Mouse (Mus musculus): Measurements from ENCODE around the gene Grm5. TPM values are rescaled to one million over a fixed set of nuclear protein-coding genes. Genes with fewer than 3 reads are reported as not detected.

Grm5 gene
- polyA plus RNA-seq, 1 experiment from 2014 or later: 134 TPM

DNA sequence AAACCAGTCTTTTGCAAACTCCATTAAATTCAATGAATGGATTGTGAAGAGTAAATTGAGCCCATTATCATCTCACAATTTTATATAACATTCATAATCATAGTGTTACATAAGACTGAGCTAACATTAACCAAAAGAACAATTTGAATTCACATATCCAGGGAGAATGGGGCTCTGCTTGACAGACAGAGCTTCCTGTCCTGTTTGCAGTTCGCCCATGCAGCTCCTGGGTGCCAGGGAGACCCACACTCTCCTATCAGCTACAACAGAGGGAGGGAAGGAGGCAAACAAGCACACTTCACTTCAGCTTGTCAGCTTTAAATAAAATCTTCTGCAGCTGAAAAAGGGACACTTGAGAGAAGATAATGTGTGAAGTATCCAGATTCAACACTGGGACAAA, 389.2 kb downstream of the Grm5 start:
- Histone ChIP-seq H3K9ac (replicated peaks; ENCODE audit: low read depth, low read length) (no peak overlapping the region), H3K27ac (ENCODE audit: low read depth, low read length) (no peak overlapping the region), H3K9me3 (ENCODE audit: control insufficient read depth, low read length) (no peaks in the 10 kb centered on the region), H3K27me3 (ENCODE audit: control insufficient read depth, insufficient read depth, low read length) (no peaks in the 10 kb centered on the region), H3K36me3 (ENCODE audit: control insufficient read depth, insufficient read depth, low read length) (no peaks in the 10 kb centered on the region), H3K4me1 (ENCODE audit: control insufficient read depth, insufficient read depth, low read length) (no peaks in the 10 kb centered on the region), H3K4me2 (ENCODE audit: low read depth, low read length) (no peak overlapping the region), H3K4me3 (ENCODE audit: low read depth, low read length) (no peak overlapping the region)
- 40% methylated on average over 1 of the region's 1 CpGs for WGBS
- ATAC-seq (ENCODE audit: low read depth): no peak

DNA sequence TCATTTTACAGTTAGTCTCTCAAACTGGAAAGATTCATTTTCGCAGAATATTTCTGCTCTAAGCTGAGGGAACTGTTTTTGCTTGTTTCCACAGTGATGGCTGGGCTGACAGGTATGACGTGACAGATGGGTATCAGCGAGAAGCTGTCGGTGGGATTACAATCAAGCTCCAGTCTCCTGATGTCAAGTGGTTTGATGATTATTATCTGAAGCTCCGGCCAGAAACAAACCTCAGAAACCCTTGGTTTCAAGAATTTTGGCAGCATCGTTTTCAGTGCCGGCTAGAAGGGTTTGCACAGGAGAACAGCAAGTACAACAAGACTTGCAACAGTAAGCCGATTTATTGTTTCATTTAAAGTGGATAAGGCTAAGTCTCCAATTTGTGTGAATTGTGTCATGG, 391.1 kb downstream of the Grm5 start:
- no peak for ATAC-seq (ENCODE audit: low read depth)

DNA sequence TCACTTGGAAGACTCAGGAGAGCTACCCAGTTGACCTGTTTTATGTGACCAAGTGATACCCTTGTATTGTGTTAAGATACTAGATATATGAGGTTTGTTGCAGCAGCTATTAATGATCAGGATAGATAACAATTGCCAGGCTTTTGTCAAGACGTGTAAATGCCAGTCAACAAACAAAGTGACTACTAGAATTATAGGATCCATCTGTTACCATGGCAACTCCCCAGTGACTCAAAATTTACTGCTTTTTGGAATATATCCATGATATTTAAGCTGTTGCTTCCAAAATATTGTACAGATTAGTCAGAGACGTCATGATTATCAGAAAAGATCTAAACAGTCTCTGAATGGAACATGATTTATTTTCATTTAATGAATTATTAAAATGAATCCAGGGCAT, 399.5 kb downstream of the Grm5 start:
- Histone ChIP-seq H3K4me2 (ENCODE audit: low read depth, low read length) (no peak overlapping the region), H3K9me3 (ENCODE audit: control insufficient read depth, low read length) (no peaks in the 10 kb centered on the region), H3K36me3 (ENCODE audit: control insufficient read depth, insufficient read depth, low read length) (no peaks in the 10 kb centered on the region), H3K4me1 (ENCODE audit: control insufficient read depth, insufficient read depth, low read length) (no peaks in the 10 kb centered on the region), H3K27ac (ENCODE audit: low read depth, low read length) (no peak overlapping the region), H3K9ac (replicated peaks; ENCODE audit: low read depth, low read length) (no peak overlapping the region), H3K27me3 (ENCODE audit: control insufficient read depth, insufficient read depth, low read length) (no peaks in the 10 kb centered on the region), H3K4me3 (ENCODE audit: low read depth, low read length) (no peak overlapping the region)
- 56% methylated on average over 2 of the region's 2 CpGs for WGBS
- ATAC-seq (ENCODE audit: low read depth): no peak

More for the DNA sequence above, 391.1 kb downstream of the Grm5 start:
- Histone ChIP-seq H3K4me3 (ENCODE audit: low read depth, low read length) (no peak overlapping the region), H3K27me3 (ENCODE audit: control insufficient read depth, insufficient read depth, low read length) (no peaks in the 10 kb centered on the region), H3K9me3 (ENCODE audit: control insufficient read depth, low read length) (no peaks in the 10 kb centered on the region), H3K36me3 (ENCODE audit: control insufficient read depth, insufficient read depth, low read length) (no peaks in the 10 kb centered on the region), H3K4me1 (ENCODE audit: control insufficient read depth, insufficient read depth, low read length) (no peaks in the 10 kb centered on the region), H3K27ac (ENCODE audit: low read depth, low read length) (no peak overlapping the region), H3K9ac (replicated peaks; ENCODE audit: low read depth, low read length) (no peak overlapping the region), H3K4me2 (ENCODE audit: low read depth, low read length) (no peak overlapping the region)
- 64% methylated on average over 8 of the region's 8 CpGs for WGBS

DNA sequence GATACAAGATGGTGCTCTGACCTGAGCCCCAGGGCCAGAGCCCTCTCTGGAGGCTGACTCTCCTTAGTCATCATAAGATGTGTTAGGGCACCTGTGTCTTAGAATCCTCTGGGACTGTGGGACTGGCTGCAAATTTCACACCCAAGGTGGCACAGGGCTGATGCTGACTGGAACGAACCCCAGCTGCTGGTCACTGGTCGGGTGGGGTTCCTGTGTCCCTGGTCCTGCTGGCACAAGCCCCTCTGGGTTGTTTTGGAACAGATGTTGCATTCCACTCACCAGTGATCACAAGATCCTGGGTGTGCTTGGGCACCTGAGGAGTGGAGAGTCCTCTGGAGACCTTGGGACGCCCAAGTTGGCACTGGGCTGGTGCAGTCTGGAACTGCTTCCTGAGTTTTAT, 430.5 kb downstream of the Grm5 start:
- H3K4me2 ChIP-seq (ENCODE audit: low read depth, low read length): no peak overlapping the region
- no peaks in the 10 kb centered on the region for H3K27me3 ChIP-seq (ENCODE audit: control insufficient read depth, insufficient read depth, low read length)
- no peak overlapping the region for H3K4me3 ChIP-seq (ENCODE audit: low read depth, low read length)
- no peak overlapping the region for H3K9ac ChIP-seq (replicated peaks; ENCODE audit: low read depth, low read length)
- no peaks in the 10 kb centered on the region for H3K4me1 ChIP-seq (ENCODE audit: control insufficient read depth, insufficient read depth, low read length)
- H3K9me3 ChIP-seq (ENCODE audit: control insufficient read depth, low read length): no peaks in the 10 kb centered on the region
- no peak for ATAC-seq (ENCODE audit: low read depth)
- 85% methylated on average over 3 of the region's 3 CpGs for WGBS
- no peak overlapping the region for H3K27ac ChIP-seq (ENCODE audit: low read depth, low read length)
- no peaks in the 10 kb centered on the region for H3K36me3 ChIP-seq (ENCODE audit: control insufficient read depth, insufficient read depth, low read length)

DNA sequence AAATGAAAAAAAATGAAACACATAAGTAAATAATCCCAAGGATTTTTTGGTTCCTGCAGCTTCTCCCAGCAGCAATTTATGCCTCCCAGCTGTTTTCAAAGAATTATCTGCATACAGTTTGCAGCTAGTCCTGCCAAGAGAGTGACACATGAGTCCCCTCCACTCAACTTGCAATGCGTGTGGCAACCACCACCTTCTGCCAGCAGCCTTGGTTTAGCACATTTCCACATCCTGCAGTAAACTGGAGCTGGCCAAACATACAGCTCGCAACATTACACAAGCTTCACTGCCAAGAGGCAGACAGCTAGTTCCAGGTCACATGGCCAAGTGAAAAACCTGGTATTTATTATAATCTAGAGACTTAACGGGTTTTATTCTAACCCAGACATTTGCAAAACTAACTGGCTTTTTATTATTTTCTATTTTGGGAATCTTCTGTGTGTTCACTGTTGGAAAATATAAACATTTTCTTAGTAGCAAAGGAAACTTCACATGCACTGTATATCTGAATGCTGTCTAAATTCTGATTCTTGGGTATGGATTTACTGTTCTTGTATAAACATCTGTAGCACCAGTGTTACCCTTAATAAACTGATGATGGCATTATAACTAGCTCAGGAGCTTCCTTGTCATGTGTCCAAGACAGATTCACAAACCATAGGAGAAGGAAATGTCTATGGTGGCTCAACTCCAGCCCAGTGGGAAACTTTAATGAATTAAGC, 443.6 kb downstream of the Grm5 start:
- H3K4me2 ChIP-seq (ENCODE audit: low read depth, low read length): no peak overlapping the region
- H3K4me1 ChIP-seq (ENCODE audit: control insufficient read depth, insufficient read depth, low read length): no peaks in the 10 kb centered on the region
- no peak overlapping the region for H3K27ac ChIP-seq (ENCODE audit: low read depth, low read length)
- no peak overlapping the region for H3K9ac ChIP-seq (replicated peaks; ENCODE audit: low read depth, low read length)
- ATAC-seq (ENCODE audit: low read depth): no peak
- no peaks in the 10 kb centered on the region for H3K27me3 ChIP-seq (ENCODE audit: control insufficient read depth, insufficient read depth, low read length)
- H3K36me3 ChIP-seq (ENCODE audit: control insufficient read depth, insufficient read depth, low read length): no peaks in the 10 kb centered on the region
- no peak overlapping the region for H3K4me3 ChIP-seq (ENCODE audit: low read depth, low read length)
- H3K9me3 ChIP-seq (ENCODE audit: control insufficient read depth, low read length): no peaks in the 10 kb centered on the region
- WGBS: 78% methylated on average over 3 of the region's 3 CpGs

DNA sequence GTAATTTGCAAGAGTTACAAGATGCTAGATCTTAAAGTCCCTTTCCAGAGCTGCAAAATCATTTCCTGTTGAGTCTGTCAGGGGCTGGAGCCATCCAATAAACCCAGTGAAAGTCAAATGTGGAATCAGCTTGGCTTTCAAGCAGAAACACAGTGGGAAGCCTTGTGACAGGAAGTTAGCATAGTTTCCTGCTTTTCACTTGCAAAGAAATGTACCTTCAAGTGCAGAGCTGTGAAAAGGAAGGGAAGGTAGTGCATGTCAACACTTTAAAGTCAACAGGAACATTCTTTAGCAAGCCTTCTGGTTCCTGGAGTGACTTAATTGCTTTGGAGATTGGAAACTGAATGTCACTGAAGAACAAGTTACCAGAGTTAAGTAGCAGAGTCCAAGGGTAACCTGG, 463.4 kb downstream of the Grm5 start:
- Histone ChIP-seq H3K27me3 (ENCODE audit: control insufficient read depth, insufficient read depth, low read length) (no peaks in the 10 kb centered on the region), H3K9me3 (ENCODE audit: control insufficient read depth, low read length) (no peaks in the 10 kb centered on the region), H3K4me3 (ENCODE audit: low read depth, low read length) (no peak overlapping the region), H3K4me2 (ENCODE audit: low read depth, low read length) (no peak overlapping the region), H3K4me1 (ENCODE audit: control insufficient read depth, insufficient read depth, low read length) (no peaks in the 10 kb centered on the region), H3K27ac (ENCODE audit: low read depth, low read length) (no peak overlapping the region), H3K9ac (replicated peaks; ENCODE audit: low read depth, low read length) (no peak overlapping the region), H3K36me3 (ENCODE audit: control insufficient read depth, insufficient read depth, low read length) (no peaks in the 10 kb centered on the region)
- no peak for ATAC-seq (ENCODE audit: low read depth)

DNA sequence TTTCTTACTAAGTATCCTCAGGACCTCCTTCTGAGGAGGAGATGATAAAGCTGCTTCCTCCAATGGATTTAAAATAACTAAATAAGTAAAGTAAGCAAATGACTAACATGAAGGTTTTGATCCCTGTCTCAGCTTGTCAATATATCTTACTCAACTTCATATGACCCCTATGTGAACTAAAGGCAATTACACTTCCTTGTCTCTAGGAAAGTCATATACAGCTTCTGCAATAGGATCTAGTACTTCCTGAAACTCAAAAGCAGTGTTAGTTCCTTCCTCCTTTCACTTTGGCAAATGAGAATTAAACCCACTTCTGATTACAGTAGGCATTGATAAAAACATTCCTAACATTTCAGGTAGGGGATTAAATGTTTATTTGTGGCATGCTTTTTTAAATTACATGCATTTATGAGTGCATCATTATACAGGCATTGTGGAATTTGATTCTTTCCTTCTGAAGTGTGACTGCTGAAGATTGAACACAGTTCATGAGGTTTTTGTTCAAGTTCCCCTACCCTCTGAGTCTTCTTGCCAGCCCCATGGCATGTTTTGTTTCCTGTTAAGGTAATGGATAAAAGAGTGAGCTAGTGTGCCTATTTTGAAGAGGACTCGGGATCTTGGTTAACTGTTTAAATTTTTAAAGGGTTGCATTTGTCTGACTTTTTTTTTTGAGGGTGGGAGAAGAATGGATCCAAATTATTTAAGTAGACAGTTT, 470.4 kb downstream of the Grm5 start:
- H3K9ac ChIP-seq (replicated peaks; ENCODE audit: low read depth, low read length): no peak overlapping the region
- no peak overlapping the region for H3K4me2 ChIP-seq (ENCODE audit: low read depth, low read length)
- H3K9me3 ChIP-seq (ENCODE audit: control insufficient read depth, low read length): no peaks in the 10 kb centered on the region
- no peak for ATAC-seq (ENCODE audit: low read depth)
- H3K4me3 ChIP-seq (ENCODE audit: low read depth, low read length): no peak overlapping the region
- no peak overlapping the region for H3K27ac ChIP-seq (ENCODE audit: low read depth, low read length)
- H3K4me1 ChIP-seq (ENCODE audit: control insufficient read depth, insufficient read depth, low read length): no peaks in the 10 kb centered on the region
- WGBS: 72% methylated on average over 1 of the region's 1 CpGs
- no peaks in the 10 kb centered on the region for H3K27me3 ChIP-seq (ENCODE audit: control insufficient read depth, insufficient read depth, low read length)
- no peaks in the 10 kb centered on the region for H3K36me3 ChIP-seq (ENCODE audit: control insufficient read depth, insufficient read depth, low read length)

DNA sequence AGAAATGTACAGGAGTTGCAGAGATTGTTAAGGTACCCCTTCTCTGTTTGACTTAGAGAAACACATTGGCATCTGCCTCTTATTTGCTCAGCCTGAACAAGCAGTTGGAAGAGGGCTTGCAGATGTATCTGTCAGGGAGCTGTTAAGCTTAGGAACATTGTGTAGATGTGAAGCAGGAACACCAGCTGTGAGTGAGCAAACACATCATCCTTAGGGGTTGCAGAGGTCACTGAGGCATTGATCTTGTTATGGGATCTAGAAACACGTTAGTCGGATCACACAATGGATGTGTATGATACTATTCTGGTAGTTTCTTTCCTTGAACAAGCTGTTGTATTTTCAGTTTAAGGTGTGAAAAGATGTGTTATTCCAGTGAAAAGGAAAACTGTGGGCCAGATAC, 472.5 kb downstream of the Grm5 start:
- H3K27me3 ChIP-seq (ENCODE audit: control insufficient read depth, insufficient read depth, low read length): no peaks in the 10 kb centered on the region
- WGBS: 62% methylated on average over 2 of the region's 2 CpGs
- no peak for ATAC-seq (ENCODE audit: low read depth)
- no peaks in the 10 kb centered on the region for H3K9me3 ChIP-seq (ENCODE audit: control insufficient read depth, low read length)
- no peak overlapping the region for H3K27ac ChIP-seq (ENCODE audit: low read depth, low read length)
- H3K36me3 ChIP-seq (ENCODE audit: control insufficient read depth, insufficient read depth, low read length): no peaks in the 10 kb centered on the region
- H3K4me1 ChIP-seq (ENCODE audit: control insufficient read depth, insufficient read depth, low read length): no peaks in the 10 kb centered on the region
- no peak overlapping the region for H3K4me3 ChIP-seq (ENCODE audit: low read depth, low read length)
- no peak overlapping the region for H3K4me2 ChIP-seq (ENCODE audit: low read depth, low read length)
- no peak overlapping the region for H3K9ac ChIP-seq (replicated peaks; ENCODE audit: low read depth, low read length)

DNA sequence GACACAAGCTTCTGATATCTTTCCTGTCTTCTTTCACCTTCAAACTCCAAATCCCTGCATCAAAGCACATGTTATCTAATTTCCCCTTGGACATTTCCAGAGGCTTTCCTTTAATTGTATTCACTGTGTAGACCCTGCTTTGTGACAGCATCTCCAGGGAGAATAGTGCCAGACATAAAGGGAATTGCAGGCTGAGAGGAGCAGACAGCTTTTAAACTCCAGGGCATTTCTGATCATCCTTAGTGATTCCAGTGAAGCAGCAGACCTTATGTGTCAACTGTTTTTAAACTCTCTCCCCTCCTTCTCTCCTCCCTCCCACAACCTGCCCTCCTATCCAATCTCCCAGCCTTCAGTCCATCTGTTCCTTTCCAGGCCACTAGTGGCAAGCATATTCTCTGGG, 507.1 kb downstream of the Grm5 start:
- no peak overlapping the region for H3K9ac ChIP-seq (replicated peaks; ENCODE audit: low read depth, low read length)
- no peaks in the 10 kb centered on the region for H3K9me3 ChIP-seq (ENCODE audit: control insufficient read depth, low read length)
- H3K4me3 ChIP-seq (ENCODE audit: low read depth, low read length): no peak overlapping the region
- no peak overlapping the region for H3K4me2 ChIP-seq (ENCODE audit: low read depth, low read length)
- H3K27me3 ChIP-seq (ENCODE audit: control insufficient read depth, insufficient read depth, low read length): no peaks in the 10 kb centered on the region
- no peaks in the 10 kb centered on the region for H3K36me3 ChIP-seq (ENCODE audit: control insufficient read depth, insufficient read depth, low read length)
- H3K4me1 ChIP-seq (ENCODE audit: control insufficient read depth, insufficient read depth, low read length): no peaks in the 10 kb centered on the region
- no peak overlapping the region for H3K27ac ChIP-seq (ENCODE audit: low read depth, low read length)
- no peak for ATAC-seq (ENCODE audit: low read depth)

Data from neural tube, embryonic 14.5 days (tissue).